Mouse (Mus musculus) left cerebral cortex, adult 8-10 months (tissue): ENCODE measurements around the gene Hs3st4. TPM values are rescaled to one million over a fixed set of nuclear protein-coding genes. Genes with fewer than 3 reads are reported as not detected.

Source experiments
- DNase-seq, 2 experiments: peaks; one replicate each; pipeline ENCODE4 v3.0.0; 2022; ENCODE audit warnings: low spot score in 2 of 2
- total RNA-seq, 4 experiments: library from RNA; stranded (reverse); gene quantifications; 2 replicates each; pipeline ENCODE4 v1.2.4; 2022

Hs3st4 gene
- total RNA-seq, 4 experiments from 2014 or later, result 51.2 to 61.2 (median 54.6) TPM

DNA sequence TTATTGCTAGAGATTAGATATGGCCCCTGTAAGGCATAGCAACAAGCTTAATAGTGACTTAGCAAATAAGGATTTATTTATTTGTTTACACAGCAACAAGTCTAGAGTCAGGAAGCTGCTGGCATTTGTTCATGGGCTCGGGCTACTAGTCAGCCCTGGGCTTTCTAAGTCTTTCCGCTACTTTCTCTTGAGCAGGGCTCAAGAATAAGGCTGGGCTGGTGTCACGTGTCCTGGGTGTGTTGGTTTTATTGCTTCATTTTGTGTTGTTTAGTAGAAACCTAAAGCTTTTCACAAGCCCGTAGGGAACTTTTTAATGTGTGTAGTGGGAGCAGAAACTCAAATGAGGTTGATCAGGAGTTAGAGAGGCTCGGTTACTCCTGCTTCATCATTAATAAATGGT is 153.5 kb downstream of the Hs3st4 start:
- DNase-seq, result no peak

DNA sequence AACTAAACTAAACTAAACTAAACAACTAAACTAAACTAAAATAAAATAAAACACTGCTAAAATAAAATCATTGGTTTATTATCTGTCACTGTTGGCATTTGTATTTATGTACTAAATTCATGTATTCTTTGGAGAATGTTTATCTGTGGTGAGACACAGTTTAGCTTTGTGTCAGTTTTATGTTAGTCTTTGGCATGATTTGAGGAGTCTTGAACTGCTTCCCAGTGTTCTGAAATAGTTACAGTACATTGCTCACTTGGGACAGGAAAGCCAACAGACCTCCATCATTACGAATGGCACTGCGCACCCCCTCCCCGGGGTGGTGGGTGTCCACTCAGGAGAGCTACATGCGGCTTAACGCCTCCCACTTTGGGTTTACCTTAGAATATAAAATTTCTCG is 158.6 kb downstream of the Hs3st4 start:
- DNase-seq, result no peak

DNA sequence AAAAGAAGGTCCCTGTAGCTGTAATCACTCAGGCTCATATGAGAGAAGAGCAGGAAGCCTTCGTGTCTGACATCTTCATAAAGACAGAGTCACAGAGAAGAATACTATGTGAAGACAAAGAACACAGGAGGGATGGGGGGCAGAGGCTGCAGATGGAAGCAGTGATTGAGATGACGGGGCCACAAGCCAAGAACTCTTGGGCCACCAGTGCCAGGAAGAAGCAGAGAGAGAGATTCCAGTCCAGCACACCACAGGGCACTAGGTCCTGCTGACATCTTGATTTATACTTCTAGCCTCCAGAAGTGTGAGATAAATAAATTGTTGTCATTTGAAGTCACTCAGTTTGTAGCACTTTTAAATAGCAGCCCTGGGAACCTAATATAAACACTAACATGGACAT is 168.2 kb downstream of the Hs3st4 start:
- DNase-seq, result no peak

DNA sequence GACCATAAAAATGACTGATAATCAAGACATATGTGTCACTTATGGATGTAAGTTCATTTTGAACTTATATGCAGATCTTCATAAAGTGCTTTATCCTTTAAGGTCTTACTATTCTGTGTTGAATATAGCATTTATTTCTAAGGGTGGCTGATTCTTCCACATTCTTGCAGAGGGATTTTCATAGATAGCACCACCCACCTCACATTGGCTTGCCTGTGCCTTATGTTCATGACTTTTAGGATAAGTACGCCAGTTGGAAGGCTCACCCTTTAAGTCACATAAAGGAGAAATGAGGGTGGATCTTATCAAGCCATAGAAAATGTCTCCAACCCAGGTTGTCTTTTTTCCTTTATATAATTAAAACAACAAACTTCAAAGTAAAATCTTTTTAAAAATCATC is 180.6 kb downstream of the Hs3st4 start:
- DNase-seq, result no peak

DNA sequence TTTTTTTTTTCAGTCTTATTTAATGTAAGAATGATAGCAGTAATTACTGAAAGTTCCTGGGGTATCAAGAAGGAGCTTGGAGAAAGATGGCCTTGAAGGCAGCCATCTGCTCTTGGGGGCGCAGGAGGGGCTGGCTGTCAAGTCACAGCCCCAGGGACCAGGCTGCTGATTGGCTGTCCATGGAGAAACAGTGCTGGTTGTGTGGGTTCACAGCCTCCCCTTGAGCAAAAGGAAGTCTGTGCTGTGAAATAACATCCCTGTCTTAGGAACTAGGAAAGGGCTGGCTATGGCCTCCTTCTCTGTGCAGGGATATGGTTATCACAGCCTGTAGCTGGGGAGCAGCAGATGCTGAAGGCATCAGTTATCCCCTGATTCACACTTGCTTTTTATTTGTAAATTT is 183.6 kb downstream of the Hs3st4 start:
- no peak for DNase-seq

DNA sequence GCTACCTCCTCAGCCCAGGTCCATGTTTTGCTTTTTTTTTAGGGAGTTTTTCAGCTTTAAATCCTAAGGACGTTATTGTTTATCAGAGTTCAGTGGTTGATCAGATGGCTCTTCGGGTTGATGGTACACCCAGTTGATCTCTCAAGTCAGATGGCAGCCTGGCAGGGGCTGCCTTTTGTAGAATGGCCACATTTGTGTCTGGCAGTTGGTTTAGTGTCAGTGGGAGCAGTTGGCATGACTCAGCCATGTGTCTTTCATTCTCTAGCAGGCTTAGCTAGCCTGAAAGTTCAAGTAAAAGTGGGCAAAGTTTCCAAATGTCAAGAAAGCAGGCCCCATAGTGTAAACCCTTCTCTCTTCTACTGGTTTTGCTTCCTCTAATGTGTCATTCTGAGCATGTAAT is 186.1 kb downstream of the Hs3st4 start:
- no peak for DNase-seq

DNA sequence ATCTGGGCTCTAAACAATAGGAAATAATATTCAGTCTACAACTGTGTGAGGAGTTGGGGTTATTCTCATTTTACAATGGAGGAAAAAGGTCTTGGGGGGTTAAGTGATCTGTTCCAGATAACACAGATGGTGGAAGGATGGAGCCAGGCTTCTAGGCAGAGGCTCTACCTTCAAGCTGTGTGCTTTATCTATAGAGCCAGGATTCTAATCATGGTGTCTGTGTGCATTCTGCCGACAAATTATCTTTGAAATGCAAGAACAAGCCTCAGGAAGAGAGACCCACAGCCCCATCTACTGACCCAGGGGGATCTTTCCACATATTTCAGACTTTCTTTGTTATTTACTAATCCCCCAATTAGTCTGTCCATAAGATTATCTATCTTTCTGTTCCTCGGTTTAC is 187.3 kb downstream of the Hs3st4 start:
- DNase-seq, result no peak

DNA sequence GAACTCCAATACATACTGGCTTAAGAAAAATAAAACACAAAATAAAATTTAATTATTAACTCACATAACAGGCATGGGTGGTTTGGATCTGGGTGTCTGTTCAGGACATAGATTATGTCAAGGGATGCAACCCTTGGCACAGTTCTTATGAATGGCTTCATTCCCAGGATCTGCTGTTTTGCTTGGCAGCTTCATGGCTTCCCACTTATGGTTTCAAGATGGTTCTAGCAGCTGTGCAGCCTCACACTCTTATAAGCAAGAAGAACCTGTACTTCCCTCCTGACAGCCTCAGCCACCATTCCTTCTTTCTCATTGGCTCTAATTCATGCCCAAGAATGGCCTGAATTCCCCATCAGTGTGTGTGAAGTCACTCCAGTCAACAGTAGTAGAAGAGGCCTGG is 189.3 kb downstream of the Hs3st4 start:
- peak in 1 of 2 experiments; percentile 25 for DNase-seq

DNA sequence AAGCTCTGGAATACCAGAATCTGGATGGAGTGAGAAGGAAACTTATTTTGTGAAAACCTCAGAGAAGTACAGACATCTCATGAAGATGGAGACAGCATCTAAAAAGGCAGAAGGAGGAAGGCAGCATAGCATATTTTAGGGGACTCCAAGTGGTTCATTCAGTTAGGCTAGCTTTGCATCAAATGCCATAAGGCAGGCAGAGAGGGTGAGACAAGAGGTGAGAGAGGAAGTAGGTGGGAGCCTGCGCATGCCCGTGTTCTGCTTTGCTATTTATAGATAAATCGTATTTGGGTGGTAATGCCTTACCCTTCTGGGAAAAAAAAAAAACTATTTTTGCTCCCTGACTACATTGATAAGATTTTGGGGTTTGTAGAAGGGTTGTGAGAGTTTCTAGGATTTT is 198.3 kb downstream of the Hs3st4 start:
- peak in 1 of 2 experiments; percentile 28 for DNase-seq

DNA sequence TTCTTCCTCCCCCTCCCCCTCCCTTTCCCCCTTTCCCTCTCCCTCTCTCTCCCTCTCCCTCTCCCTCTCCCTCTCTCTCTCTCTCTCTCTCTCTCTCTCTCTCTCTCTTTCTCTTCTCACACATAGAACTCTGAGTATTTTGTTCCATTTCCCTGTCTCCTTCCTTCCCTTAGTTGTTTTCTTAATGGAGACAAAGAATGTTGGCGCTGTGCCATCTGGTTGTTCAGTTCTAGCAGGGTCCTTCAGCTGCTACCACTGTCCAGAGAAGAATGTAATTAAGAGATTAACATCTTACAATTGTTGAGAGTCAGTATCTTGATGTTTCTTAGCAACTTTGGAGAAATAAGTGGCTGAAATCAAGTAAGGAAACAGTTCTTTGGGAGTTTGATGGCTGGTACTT is 202.0 kb downstream of the Hs3st4 start:
- DNase-seq, result no peak

DNA sequence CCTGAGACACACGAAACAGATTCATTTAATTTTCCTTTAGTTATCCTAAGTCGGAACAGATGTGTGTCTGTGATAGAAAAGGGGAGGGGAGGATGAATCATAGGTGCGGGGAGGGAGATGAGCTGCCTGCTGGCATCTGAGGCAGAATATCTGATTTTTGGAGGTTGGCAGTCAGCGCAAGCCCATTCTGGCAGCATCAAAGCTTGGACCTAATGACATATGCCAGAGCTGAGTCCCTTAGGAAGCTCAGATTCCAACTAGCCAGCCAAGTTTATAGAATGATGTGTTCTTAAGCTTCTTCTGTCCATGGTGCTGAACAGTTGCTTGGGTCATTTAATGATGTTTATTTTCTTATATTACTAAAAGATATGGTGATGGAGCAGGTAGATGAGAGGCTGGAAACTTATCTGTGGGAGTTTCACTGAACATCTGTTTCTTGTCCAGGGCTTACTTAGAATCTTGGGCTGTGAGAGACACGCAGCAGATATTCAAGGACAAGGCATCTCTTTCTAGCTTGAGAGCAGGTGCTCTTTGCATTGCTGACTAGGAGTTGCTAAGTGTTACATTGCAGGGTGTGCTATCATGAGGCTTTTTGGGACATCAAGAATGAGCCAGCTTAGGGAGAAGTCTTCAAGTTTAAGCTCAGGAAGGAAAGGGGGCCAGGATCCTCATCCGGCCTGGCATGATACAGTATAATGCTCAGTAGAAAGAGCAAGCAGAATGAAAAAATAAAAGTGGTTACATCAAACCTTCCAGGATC is 216.3 kb downstream of the Hs3st4 start:
- peak in 1 of 2 experiments; percentile 69 for DNase-seq

DNA sequence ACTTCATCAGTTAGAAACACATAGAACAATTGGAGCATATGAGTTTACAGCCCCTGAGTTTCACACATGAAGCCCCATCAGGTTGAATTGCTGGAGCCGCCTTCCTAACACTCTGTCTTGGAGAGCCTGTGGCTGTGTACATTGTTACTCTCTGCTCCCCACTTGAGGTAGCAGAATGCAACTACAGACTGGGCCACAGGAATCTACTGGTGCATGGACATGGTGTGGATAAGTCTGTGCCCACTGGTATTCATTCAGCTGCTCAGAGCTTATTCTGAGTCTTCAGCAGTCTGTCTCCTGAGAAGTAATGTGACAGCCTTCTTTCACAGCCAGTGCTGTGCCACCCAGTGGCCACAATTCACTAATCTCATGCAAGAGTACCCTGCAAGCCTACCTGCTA is 234.3 kb downstream of the Hs3st4 start:
- no peak for DNase-seq

DNA sequence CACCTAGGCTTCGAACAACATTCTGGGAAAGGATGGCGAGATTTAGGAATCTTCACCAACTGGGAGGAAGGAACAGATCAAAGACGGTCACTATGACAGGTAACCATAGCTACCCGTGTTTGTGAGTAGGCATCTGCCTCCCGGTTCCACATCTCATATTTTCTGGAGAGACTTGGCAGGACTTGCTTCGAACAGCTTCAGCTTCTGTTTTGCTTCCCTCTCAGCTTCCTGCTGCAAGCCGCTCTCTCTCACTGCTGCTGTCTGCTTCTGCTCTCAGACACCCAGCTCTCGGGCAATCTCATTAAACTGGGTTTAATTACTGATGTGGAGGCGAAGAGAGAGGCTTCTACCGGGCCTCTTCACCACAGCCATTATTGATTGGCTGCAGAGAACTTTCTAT is 237.9 kb downstream of the Hs3st4 start:
- peak in 1 of 2 experiments; percentile 55 for DNase-seq

DNA sequence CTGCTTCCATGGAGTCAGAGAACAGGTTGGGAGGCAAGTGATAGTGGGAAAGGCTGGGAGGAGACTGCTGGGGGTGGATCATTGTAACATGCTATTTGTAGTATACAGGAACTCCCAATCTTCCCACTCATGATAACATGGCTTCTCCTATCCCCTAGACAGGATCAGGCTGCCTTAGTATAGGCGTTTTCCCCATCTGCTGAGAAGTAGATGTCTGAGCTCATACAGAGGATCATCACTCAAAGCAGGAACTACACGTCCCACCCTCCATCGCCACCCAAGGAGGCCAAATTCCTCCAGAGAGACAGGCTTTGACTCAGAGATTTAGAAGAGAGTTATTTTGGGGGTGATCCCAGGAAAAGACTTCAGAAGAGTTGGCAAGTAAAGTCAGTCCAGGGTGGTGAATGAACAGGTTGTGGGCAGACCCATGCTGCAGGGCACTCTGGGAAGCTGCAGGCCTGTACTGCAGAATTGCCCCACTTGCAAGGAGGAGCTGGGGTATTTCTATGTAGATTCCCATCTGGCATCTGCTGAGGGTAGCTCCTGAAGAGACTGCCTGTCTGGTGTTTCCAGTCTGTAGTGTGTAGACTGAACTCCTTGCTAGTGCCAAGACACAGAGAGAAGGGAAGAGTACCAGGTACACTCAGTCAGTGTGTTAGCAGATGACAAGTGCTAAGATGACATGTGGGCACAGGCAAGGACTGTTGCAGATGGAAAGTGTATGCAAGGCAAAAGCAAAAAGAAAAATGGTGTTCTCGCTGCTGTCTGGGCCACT is 255.4 kb downstream of the Hs3st4 start:
- DNase-seq, result peak in 1 of 2 experiments; percentile 63

DNA sequence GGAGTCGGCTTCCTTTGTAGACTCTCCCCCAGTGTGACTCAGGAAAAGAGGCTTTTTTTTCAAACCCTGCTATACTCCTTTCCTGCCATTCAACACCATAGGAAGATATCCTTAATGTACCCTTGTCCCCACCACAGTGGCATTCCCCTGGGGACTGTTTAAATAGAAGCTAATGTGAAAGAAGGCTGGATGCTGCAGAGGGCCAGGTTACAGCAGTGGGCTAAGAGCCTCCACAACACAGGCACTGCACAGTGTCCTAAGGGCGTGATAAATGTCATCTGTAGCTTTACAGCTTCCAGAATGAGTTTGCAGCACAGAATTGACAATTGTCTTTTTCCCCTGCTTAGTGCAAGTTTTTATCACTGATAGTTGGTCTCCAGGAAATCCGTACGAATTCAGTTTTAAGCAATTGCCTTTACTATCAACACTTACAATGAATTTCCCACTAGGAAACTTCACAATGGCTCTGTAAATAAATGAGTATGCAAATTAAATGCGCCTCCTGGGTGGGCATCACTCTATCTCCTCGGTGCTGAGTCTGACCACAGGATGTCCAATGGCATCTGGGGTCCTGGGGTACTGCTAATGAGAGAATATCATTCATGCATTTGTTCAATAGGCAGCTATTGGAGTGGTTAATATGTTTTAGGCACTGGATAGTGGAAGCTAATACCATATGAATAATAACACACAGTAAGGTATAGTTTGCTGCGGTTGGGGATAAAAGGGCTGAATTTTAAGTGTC is 257.4 kb downstream of the Hs3st4 start:
- no peak for DNase-seq

DNA sequence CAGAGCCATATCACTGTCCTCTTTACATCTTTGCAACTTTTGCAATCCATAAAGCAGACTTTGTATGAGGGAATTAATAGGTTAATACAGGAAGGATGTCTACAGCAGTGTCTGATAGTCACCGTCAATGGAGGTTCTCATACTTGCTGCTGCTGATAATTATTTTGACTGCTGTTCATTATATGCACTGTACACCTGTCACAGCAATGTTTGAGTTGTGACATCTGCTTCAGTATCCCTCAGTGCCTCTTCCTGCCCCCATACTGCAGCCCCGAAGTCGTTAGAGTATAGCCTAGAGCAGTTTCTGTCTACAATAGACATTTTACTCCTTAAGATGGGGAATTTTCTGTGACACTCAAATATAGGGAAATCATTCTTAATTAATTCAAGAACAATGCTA is 267.2 kb downstream of the Hs3st4 start:
- no peak for DNase-seq

DNA sequence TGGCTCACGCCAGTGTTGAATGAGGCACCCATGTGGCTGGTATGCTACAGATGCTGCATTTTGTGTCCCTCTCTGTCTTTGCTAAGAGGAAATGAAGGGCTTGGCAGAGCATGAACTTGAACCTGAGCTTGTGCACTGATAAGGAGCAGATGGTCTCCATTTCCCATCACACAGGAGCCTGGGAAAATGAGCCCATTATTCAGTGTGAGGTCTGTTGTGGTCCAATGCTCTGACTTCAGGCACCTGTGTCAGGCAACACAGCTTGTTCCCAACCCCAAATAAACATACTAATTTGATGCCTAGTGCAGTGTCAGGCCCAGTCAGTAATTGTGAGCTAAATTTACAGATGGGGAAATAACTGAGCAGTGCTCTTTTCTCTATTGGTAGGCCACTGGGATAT is 267.9 kb downstream of the Hs3st4 start:
- no peak for DNase-seq

DNA sequence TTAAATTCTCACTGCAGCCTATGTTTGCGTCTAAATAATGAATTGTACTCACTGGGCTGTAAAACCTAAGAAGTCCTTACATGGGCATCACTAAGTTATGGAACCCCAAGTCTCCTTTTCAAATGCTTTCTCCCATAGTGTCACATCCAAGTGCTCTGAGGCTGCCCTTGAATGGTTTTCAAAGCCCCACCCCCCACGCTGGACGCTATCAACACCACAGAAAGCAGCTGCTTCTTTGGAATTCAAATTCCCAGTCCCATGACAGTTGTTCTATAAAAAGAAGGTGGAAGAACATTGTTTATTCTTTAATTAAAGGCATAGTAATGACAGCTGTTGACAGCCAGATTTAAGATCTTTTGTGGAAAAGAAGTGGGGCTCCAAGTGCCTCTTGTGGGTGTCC is 275.8 kb downstream of the Hs3st4 start:
- DNase-seq, result no peak

DNA sequence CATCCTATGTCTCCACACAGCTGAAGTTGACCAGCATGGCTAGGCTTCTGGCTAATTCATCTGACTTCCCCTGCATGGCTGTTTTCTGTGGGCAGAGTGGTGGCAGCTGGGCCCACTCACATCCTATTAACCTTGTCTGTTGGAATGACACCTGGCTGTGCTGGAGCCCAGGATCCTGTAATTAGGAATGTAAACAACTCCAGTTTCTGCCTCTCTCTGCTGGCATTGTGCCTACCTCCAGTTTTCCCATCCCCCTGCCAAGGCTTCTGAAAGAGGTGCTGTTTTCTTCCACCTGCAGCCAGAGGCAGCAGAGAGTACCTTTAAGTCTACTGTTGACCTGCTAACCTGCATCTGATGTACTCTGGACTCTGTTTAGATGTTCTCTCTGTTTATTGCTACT is 288.1 kb downstream of the Hs3st4 start:
- no peak for DNase-seq

DNA sequence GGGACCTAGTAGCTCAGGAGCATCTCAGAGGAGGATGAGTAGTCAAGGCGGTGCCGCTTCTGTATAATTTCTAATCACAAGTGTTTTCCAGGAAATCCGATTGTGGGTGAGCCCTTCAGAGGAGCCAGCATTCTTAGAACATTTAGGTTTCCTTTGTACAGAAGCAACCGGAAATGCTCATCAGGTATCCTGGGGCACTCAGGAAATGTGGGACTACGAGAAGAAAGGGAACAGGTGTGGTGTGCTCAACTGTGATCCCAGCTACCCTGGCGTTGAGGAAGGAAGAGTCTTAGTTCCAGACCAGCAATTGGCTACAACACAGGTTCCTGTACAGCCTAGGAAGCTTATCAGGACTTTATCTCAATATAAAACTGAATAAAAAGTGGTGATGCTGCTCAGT is 307.2 kb downstream of the Hs3st4 start:
- DNase-seq, result no peak

DNA sequence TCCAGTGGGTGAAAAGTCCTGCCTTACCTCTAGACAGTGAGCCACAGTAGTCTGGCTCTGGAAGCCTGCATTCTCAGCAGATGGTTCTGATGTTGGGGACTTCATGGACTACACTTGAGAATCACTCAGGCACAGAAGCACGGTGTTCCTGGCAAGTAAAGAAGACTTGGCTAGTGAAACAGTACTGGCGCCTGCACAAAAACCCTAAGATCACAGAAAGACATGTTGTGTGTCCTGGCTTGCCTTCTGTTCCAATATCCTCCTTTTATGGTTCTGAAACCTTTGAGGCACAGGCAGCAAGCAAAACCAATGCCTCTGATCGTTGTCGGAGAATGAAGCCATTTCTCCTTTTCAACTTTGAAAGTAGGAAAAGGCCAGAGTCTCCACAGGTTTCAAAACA is 336.8 kb downstream of the Hs3st4 start:
- peak in 1 of 2 experiments; percentile 52 for DNase-seq

DNA sequence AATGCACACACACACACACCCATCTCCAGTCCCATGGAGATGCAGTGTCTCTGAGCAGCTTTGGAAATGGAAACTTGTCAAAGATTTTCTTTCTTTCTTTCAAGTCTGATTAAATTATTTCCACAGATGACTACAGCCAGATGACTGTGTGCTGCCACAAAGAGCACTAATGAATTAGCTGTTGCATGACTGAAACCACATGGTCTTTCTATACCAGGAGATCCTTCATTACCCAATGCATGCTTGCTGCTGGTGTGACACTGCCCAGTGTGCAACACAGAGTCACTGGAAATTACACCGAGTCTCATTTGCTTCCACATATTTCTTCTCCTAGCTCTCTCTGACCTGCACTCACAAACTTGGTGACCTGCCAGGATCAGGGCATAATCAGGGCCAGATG is 353.0 kb downstream of the Hs3st4 start:
- no peak for DNase-seq
